Mouse (Mus musculus): ENCODE measurements around the gene Slc50a1. TPM values are rescaled to one million over a fixed set of nuclear protein-coding genes. Genes with fewer than 3 reads are reported as not detected.

Gene Slc50a1
- polyA plus RNA-seq, 1 experiment from 2014 or later = 55.1 TPM

- Histone ChIP-seq H3K4me3 (ENCODE audit: low read length) (no peak overlapping the region), H3K4me2 (replicated peaks; ENCODE audit: low read depth, low read length) (no peak overlapping the region), H3K9me3 (ENCODE audit: control insufficient read depth, low read length) (no peaks in the 10 kb centered on the region), H3K27ac (ENCODE audit: low read depth, low read length) (no peak overlapping the region), H3K36me3 (ENCODE audit: control insufficient read depth, insufficient read depth, low read length) (no peaks in the 10 kb centered on the region), H3K27me3 (ENCODE audit: control insufficient read depth, insufficient read depth, low read length) (peaks cover 2% of the 10 kb centered on the region), H3K9ac (ENCODE audit: low read depth, low read length) (no peak overlapping the region), H3K4me1 (ENCODE audit: control insufficient read depth, insufficient read depth, low read length) (peaks cover 19% of the 10 kb centered on the region)
- ATAC-seq (ENCODE audit: low FRiP score, low TSS enrichment) = no peak
- 53% methylated on average over 2 of the region's 2 CpGs for WGBS
These were observed 15.2 kb upstream of the Slc50a1 start for GRCm38 (mm10) chr3:89285526-89285925.

- WGBS = 77% methylated on average over 3 of the region's 3 CpGs
- peaks cover 2% of the 10 kb centered on the region for H3K27me3 ChIP-seq (ENCODE audit: control insufficient read depth, insufficient read depth, low read length)
These were observed 13.9 kb upstream of the Slc50a1 start for GRCm38 (mm10) chr3:89284261-89284660.

GRCm38 (mm10) chr3:89282291-89282643 lies 11.9 kb upstream of the Slc50a1 start:
- H3K4me2 ChIP-seq (replicated peaks; ENCODE audit: low read depth, low read length) = no peak overlapping the region; the same call in 1 of the 2 replicates
- 23% methylated on average over 4 of the region's 4 CpGs for WGBS

More at GRCm38 (mm10) chr3:89284261-89284660, 13.9 kb upstream of the Slc50a1 start:
- no peak overlapping the region for H3K9ac ChIP-seq (ENCODE audit: low read depth, low read length)
- H3K4me2 ChIP-seq (replicated peaks; ENCODE audit: low read depth, low read length) = no peak overlapping the region
- no peak overlapping the region for H3K27ac ChIP-seq (ENCODE audit: low read depth, low read length)
- H3K9me3 ChIP-seq (ENCODE audit: control insufficient read depth, low read length) = no peaks in the 10 kb centered on the region
- no peak for ATAC-seq (ENCODE audit: low FRiP score, low TSS enrichment)
- peaks cover 28% of the 10 kb centered on the region for H3K4me1 ChIP-seq (ENCODE audit: control insufficient read depth, insufficient read depth, low read length)
- no peaks in the 10 kb centered on the region for H3K36me3 ChIP-seq (ENCODE audit: control insufficient read depth, insufficient read depth, low read length)
- H3K4me3 ChIP-seq (ENCODE audit: low read length) = no peak overlapping the region

GRCm38 (mm10) chr3:89281579-89282290 lies 11.4 kb upstream of the Slc50a1 start:
- WGBS = 13% methylated on average over 20 of the region's 20 CpGs
- peak overlapping the region; percentile 59; the same call in 1 of the 2 replicates for H3K27ac ChIP-seq (ENCODE audit: low read depth, low read length)

More at GRCm38 (mm10) chr3:89282291-89282643, 11.9 kb upstream of the Slc50a1 start:
- H3K9me3 ChIP-seq (ENCODE audit: control insufficient read depth, low read length) = no peaks in the 10 kb centered on the region
- H3K36me3 ChIP-seq (ENCODE audit: control insufficient read depth, insufficient read depth, low read length) = no peaks in the 10 kb centered on the region
- ATAC-seq (ENCODE audit: low FRiP score, low TSS enrichment) = no peak
- peaks cover 2% of the 10 kb centered on the region for H3K27me3 ChIP-seq (ENCODE audit: control insufficient read depth, insufficient read depth, low read length)
- peak overlapping the region; percentile 18; the same call in 1 of the 2 replicates for H3K9ac ChIP-seq (ENCODE audit: low read depth, low read length)
- H3K4me1 ChIP-seq (ENCODE audit: control insufficient read depth, insufficient read depth, low read length) = peaks cover 39% of the 10 kb centered on the region
- H3K27ac ChIP-seq (ENCODE audit: low read depth, low read length) = no peak overlapping the region
- no peak overlapping the region for H3K4me3 ChIP-seq (ENCODE audit: low read length)

GRCm38 (mm10) chr3:89280606-89281511 lies 10.5 kb upstream of the Slc50a1 start, which contains the start of gene Efna1:
Efna1 (minus strand) TSS chr3:89281142.
- Histone ChIP-seq H3K27ac (ENCODE audit: low read depth, low read length) (peak within 1 kb of the TSS; percentile 89; the same call in 1 of the 2 replicates), H3K9ac (ENCODE audit: low read depth, low read length) (peak within 1 kb of the TSS; percentile 78), H3K4me3 (ENCODE audit: low read length) (peak within 1 kb of the TSS; percentile 51), H3K9me3 (ENCODE audit: control insufficient read depth, low read length) (no peaks in the 10 kb centered on the region), H3K27me3 (ENCODE audit: control insufficient read depth, insufficient read depth, low read length) (peaks cover 2% of the 10 kb centered on the region), H3K4me1 (ENCODE audit: control insufficient read depth, insufficient read depth, low read length) (peaks cover 44% of the 10 kb centered on the region), H3K4me2 (replicated peaks; ENCODE audit: low read depth, low read length) (peak within 1 kb of the TSS; percentile 65), H3K36me3 (ENCODE audit: control insufficient read depth, insufficient read depth, low read length) (peaks cover 1% of the 10 kb centered on the region; the same call in 1 of the 2 replicates)
- ATAC-seq (ENCODE audit: low FRiP score, low TSS enrichment) = peak; percentile 24; the same call in 1 of the 2 replicates
- WGBS = under 1% methylated on average over 52 of the region's 52 CpGs

More at GRCm38 (mm10) chr3:89281579-89282290, 11.4 kb upstream of the Slc50a1 start:
- Histone ChIP-seq H3K9me3 (ENCODE audit: control insufficient read depth, low read length) (no peaks in the 10 kb centered on the region), H3K4me2 (replicated peaks; ENCODE audit: low read depth, low read length) (peak overlapping the region; percentile 65), H3K27me3 (ENCODE audit: control insufficient read depth, insufficient read depth, low read length) (peaks cover 2% of the 10 kb centered on the region), H3K36me3 (ENCODE audit: control insufficient read depth, insufficient read depth, low read length) (no peaks in the 10 kb centered on the region), H3K4me3 (ENCODE audit: low read length) (peak overlapping the region; percentile 51), H3K9ac (ENCODE audit: low read depth, low read length) (peak overlapping the region; percentile 50; the same call in 1 of the 2 replicates), H3K4me1 (ENCODE audit: control insufficient read depth, insufficient read depth, low read length) (peaks cover 44% of the 10 kb centered on the region)
- ATAC-seq (ENCODE audit: low FRiP score, low TSS enrichment) = no peak

- under 1% methylated on average over 29 of the region's 29 CpGs for WGBS
- peak overlapping the region; percentile 78 for H3K9ac ChIP-seq (ENCODE audit: low read depth, low read length)
- H3K4me1 ChIP-seq (ENCODE audit: control insufficient read depth, insufficient read depth, low read length) = peaks cover 44% of the 10 kb centered on the region
These were observed 9.8 kb upstream of the Slc50a1 start for GRCm38 (mm10) chr3:89280050-89280605.

GRCm38 (mm10) chr3:89279153-89279890 lies 9.0 kb upstream of the Slc50a1 start:
- peaks cover 2% of the 10 kb centered on the region for H3K27me3 ChIP-seq (ENCODE audit: control insufficient read depth, insufficient read depth, low read length)
- peak overlapping the region; percentile 65 for H3K4me2 ChIP-seq (replicated peaks; ENCODE audit: low read depth, low read length)
- peak overlapping the region; percentile 51 for H3K4me3 ChIP-seq (ENCODE audit: low read length)
- peak; percentile 78 for ATAC-seq (ENCODE audit: low FRiP score, low TSS enrichment)
- H3K36me3 ChIP-seq (ENCODE audit: control insufficient read depth, insufficient read depth, low read length) = peaks cover 13% of the 10 kb centered on the region
- no peaks in the 10 kb centered on the region for H3K9me3 ChIP-seq (ENCODE audit: control insufficient read depth, low read length)
- WGBS = under 1% methylated on average over 35 of the region's 35 CpGs
- peaks cover 44% of the 10 kb centered on the region for H3K4me1 ChIP-seq (ENCODE audit: control insufficient read depth, insufficient read depth, low read length)
- H3K27ac ChIP-seq (ENCODE audit: low read depth, low read length) = peak overlapping the region; percentile 89
- H3K9ac ChIP-seq (ENCODE audit: low read depth, low read length) = peak overlapping the region; percentile 78

More at GRCm38 (mm10) chr3:89280050-89280605, 9.8 kb upstream of the Slc50a1 start:
- peak overlapping the region; percentile 65 for H3K4me2 ChIP-seq (replicated peaks; ENCODE audit: low read depth, low read length)
- no peak for ATAC-seq (ENCODE audit: low FRiP score, low TSS enrichment)
- H3K27ac ChIP-seq (ENCODE audit: low read depth, low read length) = peak overlapping the region; percentile 89; the same call in 1 of the 2 replicates
- no peaks in the 10 kb centered on the region for H3K9me3 ChIP-seq (ENCODE audit: control insufficient read depth, low read length)
- peak overlapping the region; percentile 51 for H3K4me3 ChIP-seq (ENCODE audit: low read length)
- H3K36me3 ChIP-seq (ENCODE audit: control insufficient read depth, insufficient read depth, low read length) = peaks cover 8% of the 10 kb centered on the region; the same call in 1 of the 2 replicates
- peaks cover 2% of the 10 kb centered on the region for H3K27me3 ChIP-seq (ENCODE audit: control insufficient read depth, insufficient read depth, low read length)

- Histone ChIP-seq H3K36me3 (ENCODE audit: control insufficient read depth, insufficient read depth, low read length) (peaks cover 13% of the 10 kb centered on the region), H3K4me3 (ENCODE audit: low read length) (peak overlapping the region; percentile 51), H3K9me3 (ENCODE audit: control insufficient read depth, low read length) (no peaks in the 10 kb centered on the region), H3K4me2 (replicated peaks; ENCODE audit: low read depth, low read length) (peak overlapping the region; percentile 65), H3K9ac (ENCODE audit: low read depth, low read length) (peak overlapping the region; percentile 78), H3K27me3 (ENCODE audit: control insufficient read depth, insufficient read depth, low read length) (peaks cover 2% of the 10 kb centered on the region), H3K4me1 (ENCODE audit: control insufficient read depth, insufficient read depth, low read length) (peaks cover 44% of the 10 kb centered on the region), H3K27ac (ENCODE audit: low read depth, low read length) (peak overlapping the region; percentile 89)
- no peak for ATAC-seq (ENCODE audit: low FRiP score, low TSS enrichment)
- 4% methylated on average over 8 of the region's 8 CpGs for WGBS
These were observed 8.3 kb upstream of the Slc50a1 start for GRCm38 (mm10) chr3:89278643-89279042.
